Mouse (Mus musculus) liver, embryonic 15.5 days (tissue): Measurements from ENCODE around the gene Son. TPM values are rescaled to one million over a fixed set of nuclear protein-coding genes. Genes with fewer than 3 reads are reported as not detected.
"Not testable (repeated sequence)": the region's sequence is repeated elsewhere in the genome, so short reads cannot be mapped to it uniquely, and the experiment has no call there.

Experiments used
- ATAC-seq: fragments of 200-750 bp; cut with Nextera tagmentation; 2 replicates; pipeline ENCODE4 v1.8.0; 2017; ENCODE audit warnings: moderate number of reproducible peaks, mild to moderate bottlenecking, moderate library complexity; ENCODE audit not compliant: insufficient read depth
- H3K27ac ChIP-seq: fragments of 300-500 bp; sonication (generic); replicated peaks from 2 replicates; pipeline ENCODE4 v1.5.1; 2015; ENCODE audit warnings: mild to moderate bottlenecking, inconsistent platforms
- H3K27me3 ChIP-seq: fragments of 300-500 bp; sonication (generic); 2 replicates; pipeline ENCODE4 v1.6.1; 2015; ENCODE audit warnings: mild to moderate bottlenecking, inconsistent platforms
- H3K36me3 ChIP-seq: fragments of 300-500 bp; sonication (generic); replicated peaks from 2 replicates; pipeline ENCODE4 v1.6.1; 2015; ENCODE audit warnings: moderate library complexity, mild to moderate bottlenecking, inconsistent platforms
- H3K4me1 ChIP-seq: fragments of 300-500 bp; sonication (generic); replicated peaks from 2 replicates; pipeline ENCODE4 v1.6.1; 2015; ENCODE audit warnings: inconsistent platforms
- H3K4me2 ChIP-seq: fragments of 300-500 bp; sonication (generic); 2 replicates; pipeline ENCODE4 v1.6.1; 2015; ENCODE audit warnings: moderate library complexity, mild to moderate bottlenecking, inconsistent platforms
- H3K4me3 ChIP-seq: fragments of 300-500 bp; sonication (generic); replicated peaks from 2 replicates; pipeline ENCODE4 v1.5.1; 2015; ENCODE audit warnings: mild to moderate bottlenecking, inconsistent platforms
- H3K9ac ChIP-seq: fragments of 300-500 bp; sonication (generic); 2 replicates; pipeline ENCODE4 v1.6.1; 2015; ENCODE audit warnings: moderate library complexity, mild to moderate bottlenecking, inconsistent platforms
- H3K9me3 ChIP-seq: fragments of 300-500 bp; sonication (generic); replicated peaks from 2 replicates; pipeline ENCODE4 v1.6.1; 2016; ENCODE audit warnings: inconsistent platforms
- WGBS: fragments of 180-500 bp; shearing (Covaris S2); methylation state at CpG from one replicate; pipeline ENCODE4 v1.1.7; 2015; ENCODE audit warnings: mixed read lengths; ENCODE audit not compliant: insufficient replicate concordance; 5-methylcytosine and 5-hydroxymethylcytosine counted together
- polyA plus RNA-seq: library from polyadenylated mRNA; unstranded; fragments of >200 nt; fragmentation: Nextera tagmentation; extraction: Ambion mirVana; gene quantifications from 2 replicates; pipeline ENCODE4 v1.2.1, GENCODE M21; 2015

Son gene
- polyA plus RNA-seq, 1 experiment from 2014 or later = 36.7 TPM

- H3K4me3 ChIP-seq = no peak overlapping the region
- ATAC-seq = no peak
- peaks cover 12% of the 10 kb centered on the region; the same call in 1 of the 2 replicates for H3K4me1 ChIP-seq
- no peak overlapping the region for H3K27ac ChIP-seq
- 82% methylated on average over 5 of the region's 5 CpGs for WGBS
- no peak overlapping the region for H3K9ac ChIP-seq
- no peaks in the 10 kb centered on the region for H3K27me3 ChIP-seq
- H3K9me3 ChIP-seq = no peaks in the 10 kb centered on the region
- H3K36me3 ChIP-seq = peaks cover 90% of the 10 kb centered on the region
- H3K4me2 ChIP-seq = no peak overlapping the region
Measured at GRCm38 (mm10) chr16:91639161-91639560, 8.1 kb upstream of the Son start.

GRCm38 (mm10) chr16:91639636-91640035 is 7.7 kb upstream of the Son start:
- no peak overlapping the region for H3K27ac ChIP-seq
- peaks cover 17% of the 10 kb centered on the region for H3K4me1 ChIP-seq
- no peak for ATAC-seq
- H3K9me3 ChIP-seq = no peaks in the 10 kb centered on the region
- no peaks in the 10 kb centered on the region for H3K27me3 ChIP-seq
- no peak overlapping the region for H3K4me3 ChIP-seq
- 86% methylated on average over 2 of the region's 2 CpGs for WGBS
- H3K4me2 ChIP-seq = no peak overlapping the region
- peaks cover 86% of the 10 kb centered on the region for H3K36me3 ChIP-seq
- no peak overlapping the region for H3K9ac ChIP-seq

- ATAC-seq = no peak
- H3K27me3 ChIP-seq = no peaks in the 10 kb centered on the region
- no peak overlapping the region for H3K27ac ChIP-seq
- H3K4me3 ChIP-seq = no peak overlapping the region
- WGBS = 82% methylated on average over 8 of the region's 8 CpGs
- H3K36me3 ChIP-seq = peaks cover 82% of the 10 kb centered on the region
- no peaks in the 10 kb centered on the region for H3K9me3 ChIP-seq
- peaks cover 22% of the 10 kb centered on the region for H3K4me1 ChIP-seq
- H3K4me2 ChIP-seq = no peak overlapping the region
- H3K9ac ChIP-seq = no peak overlapping the region
Measured at GRCm38 (mm10) chr16:91640171-91640570, 7.1 kb upstream of the Son start.

- peak overlapping the region; percentile 23; the same call in 1 of the 2 replicates for H3K4me2 ChIP-seq
Measured at GRCm38 (mm10) chr16:91644901-91645300, 2.4 kb upstream of the Son start.

GRCm38 (mm10) chr16:91645420-91645819 is 1.9 kb upstream of the Son start:
- H3K9ac ChIP-seq, H3K27ac ChIP-seq, H3K9me3 ChIP-seq, ATAC-seq, H3K27me3 ChIP-seq: not testable (repeated sequence)
- Histone ChIP-seq H3K4me1 (peaks cover 40% of the 10 kb centered on the region), H3K4me2 (peak overlapping the region; percentile 100), H3K4me3 (peak overlapping the region; percentile 27; the same call in 1 of the 2 replicates), H3K36me3 (peaks cover 32% of the 10 kb centered on the region)
- WGBS = 0% methylated on average over 1 of the region's 2 CpGs

More at GRCm38 (mm10) chr16:91644901-91645300, 2.4 kb upstream of the Son start:
- no peak for ATAC-seq
- H3K27ac ChIP-seq = no peak overlapping the region
- WGBS = 42% methylated on average over 2 of the region's 2 CpGs
- H3K27me3 ChIP-seq = no peaks in the 10 kb centered on the region
- H3K36me3 ChIP-seq = peaks cover 37% of the 10 kb centered on the region
- H3K4me1 ChIP-seq = peaks cover 37% of the 10 kb centered on the region
- H3K9ac ChIP-seq = no peak overlapping the region
- no peak overlapping the region for H3K4me3 ChIP-seq
- no peaks in the 10 kb centered on the region for H3K9me3 ChIP-seq

- H3K27me3 ChIP-seq = no peaks in the 10 kb centered on the region
- peak overlapping the region; percentile 83 for H3K4me3 ChIP-seq
- ATAC-seq = no peak
- under 1% methylated on average over 11 of the region's 11 CpGs for WGBS
- H3K4me2 ChIP-seq = peak overlapping the region; percentile 100
- H3K9ac ChIP-seq = peak overlapping the region; percentile 87
- peaks cover 43% of the 10 kb centered on the region for H3K4me1 ChIP-seq
- H3K36me3 ChIP-seq = peaks cover 28% of the 10 kb centered on the region
- H3K9me3 ChIP-seq = no peaks in the 10 kb centered on the region
- peak overlapping the region; percentile 100 for H3K27ac ChIP-seq
Measured at GRCm38 (mm10) chr16:91645995-91646602, 1.2 kb upstream of the Son start.

- no peaks in the 10 kb centered on the region for H3K27me3 ChIP-seq
- peak within 1 kb of the TSS; percentile 100 for H3K27ac ChIP-seq
- H3K36me3 ChIP-seq = peaks cover 27% of the 10 kb centered on the region
- peak within 1 kb of the TSS; percentile 88 for H3K9ac ChIP-seq
- peak; percentile 82 for ATAC-seq
- H3K9me3 ChIP-seq = no peaks in the 10 kb centered on the region
- H3K4me3 ChIP-seq = peak within 1 kb of the TSS; percentile 83
- peaks cover 44% of the 10 kb centered on the region for H3K4me1 ChIP-seq
- peak within 1 kb of the TSS; percentile 100 for H3K4me2 ChIP-seq
- WGBS = under 1% methylated on average over 59 of the region's 59 CpGs
Measured at GRCm38 (mm10) chr16:91646681-91647419, 456 bp upstream of the Son start, which contains the start of gene Gart. Gene Gart, minus strand, starts transcription at chr16:91646952.

GRCm38 (mm10) chr16:91648220-91648550 is 879 bp downstream of the Son start:
- Histone ChIP-seq H3K9ac (peak overlapping the region; percentile 88), H3K9me3 (no peaks in the 10 kb centered on the region), H3K36me3 (peaks cover 22% of the 10 kb centered on the region), H3K27me3 (no peaks in the 10 kb centered on the region), H3K4me2 (peak overlapping the region; percentile 100), H3K27ac (peak overlapping the region; percentile 100), H3K4me3 (peak overlapping the region; percentile 83), H3K4me1 (peaks cover 49% of the 10 kb centered on the region)
- under 1% methylated on average over 25 of the region's 25 CpGs for WGBS
- peak; percentile 70 for ATAC-seq

GRCm38 (mm10) chr16:91649246-91649645 is 1.9 kb downstream of the Son start:
- ATAC-seq = no peak
- H3K4me3 ChIP-seq = peak overlapping the region; percentile 83
- H3K27ac ChIP-seq = peak overlapping the region; percentile 7; the same call in 1 of the 2 replicates
- H3K27me3 ChIP-seq = no peaks in the 10 kb centered on the region
- H3K9ac ChIP-seq = peak overlapping the region; percentile 49
- H3K4me2 ChIP-seq = peak overlapping the region; percentile 71
- H3K9me3 ChIP-seq = no peaks in the 10 kb centered on the region
- peaks cover 41% of the 10 kb centered on the region for H3K4me1 ChIP-seq
- peaks cover 28% of the 10 kb centered on the region for H3K36me3 ChIP-seq
- 35% methylated on average over 3 of the region's 3 CpGs for WGBS

- Histone ChIP-seq H3K36me3 (peaks cover 33% of the 10 kb centered on the region), H3K4me1 (peaks cover 36% of the 10 kb centered on the region), H3K27me3 (no peaks in the 10 kb centered on the region), H3K4me3 (no peak overlapping the region), H3K9me3 (no peaks in the 10 kb centered on the region), H3K27ac (no peak overlapping the region), H3K4me2 (peak overlapping the region; percentile 41), H3K9ac (no peak overlapping the region)
- ATAC-seq = no peak
Measured at GRCm38 (mm10) chr16:91649781-91650180, 2.5 kb downstream of the Son start.

- Histone ChIP-seq H3K4me1 (peaks cover 24% of the 10 kb centered on the region), H3K36me3 (peaks cover 57% of the 10 kb centered on the region)
- 87% methylated on average over 3 of the region's 3 CpGs for WGBS
Measured at GRCm38 (mm10) chr16:91652191-91652590, 4.9 kb downstream of the Son start.

More at GRCm38 (mm10) chr16:91652191-91652590, 4.9 kb downstream of the Son start:
- Histone ChIP-seq H3K4me3 (no peak overlapping the region), H3K9me3 (no peaks in the 10 kb centered on the region), H3K27ac (no peak overlapping the region), H3K27me3 (no peaks in the 10 kb centered on the region), H3K9ac (no peak overlapping the region), H3K4me2 (no peak overlapping the region)
- no peak for ATAC-seq
